Mouse (Mus musculus): ENCODE data around the gene Nucb1. TPM values are rescaled to one million over a fixed set of nuclear protein-coding genes. Genes with fewer than 3 reads are reported as not detected.

Gene Nucb1
- polyA plus RNA-seq (2015; fragmentation: Nextera tagmentation; extraction: Ambion mirVana): 215 TPM in 2 replicates

GRCm38 (mm10) chr7:45509912-45510787, at the start of gene Nucb1:
TSS of gene Nucb1 (minus strand) at chr7:45510406.
- Histone ChIP-seq H3K27ac (peak within 1 kb of the TSS; percentile 86), H3K36me3 (peaks cover 28% of the 10 kb centered on the region), H3K4me2 (replicated peaks) (peak within 1 kb of the TSS; percentile 96), H3K9ac (peak within 1 kb of the TSS; percentile 87), H3K27me3 (no peaks in the 10 kb centered on the region), H3K9me3 (no peaks in the 10 kb centered on the region), H3K4me3 (peak within 1 kb of the TSS; percentile 65), H3K4me1 (peaks cover 23% of the 10 kb centered on the region)
- WGBS: 1% methylated on average over 44 of the region's 44 CpGs
- peak; percentile 91 for ATAC-seq (ENCODE audit: low FRiP score, low read depth)

- Histone ChIP-seq H3K4me2 (replicated peaks) (no peak overlapping the region), H3K4me3 (no peak overlapping the region), H3K27ac (no peak overlapping the region), H3K36me3 (no peaks in the 10 kb centered on the region), H3K9ac (no peak overlapping the region), H3K4me1 (peaks cover 13% of the 10 kb centered on the region; the same call in 1 of the 2 replicates), H3K27me3 (no peaks in the 10 kb centered on the region), H3K9me3 (no peaks in the 10 kb centered on the region)
- no peak for ATAC-seq (ENCODE audit: low FRiP score, low read depth)
- 52% methylated on average over 6 of the region's 6 CpGs for WGBS
Observed at GRCm38 (mm10) chr7:45558907-45559306, 48.7 kb upstream of the Nucb1 start.

GRCm38 (mm10) chr7:45555787-45556186, 45.6 kb upstream of the Nucb1 start:
- H3K4me2 ChIP-seq (replicated peaks): no peak overlapping the region
- no peak overlapping the region for H3K27ac ChIP-seq
- no peak overlapping the region for H3K4me3 ChIP-seq
- ATAC-seq (ENCODE audit: low FRiP score, low read depth): no peak; the same call in 1 of the 2 replicates
- H3K9ac ChIP-seq: no peak overlapping the region
- no peaks in the 10 kb centered on the region for H3K27me3 ChIP-seq
- H3K9me3 ChIP-seq: no peaks in the 10 kb centered on the region
- H3K4me1 ChIP-seq: 0 out of 2 replicates have a peak, but pooled peaks cover under 1% of the 10 kb centered on the region
- 27% methylated on average over 8 of the region's 8 CpGs for WGBS
- H3K36me3 ChIP-seq: no peaks in the 10 kb centered on the region

- ATAC-seq (ENCODE audit: low FRiP score, low read depth): no peak
- WGBS: 26% methylated on average over 8 of the region's 8 CpGs
- 0 out of 2 replicates have a peak within 1 kb of the TSS, but pooled peaks have one; percentile 2 for H3K9ac ChIP-seq
- no peak within 1 kb of the TSS for H3K4me2 ChIP-seq (replicated peaks)
- H3K9me3 ChIP-seq: no peaks in the 10 kb centered on the region
- no peak within 1 kb of the TSS for H3K4me3 ChIP-seq
- H3K36me3 ChIP-seq: no peaks in the 10 kb centered on the region
- H3K27me3 ChIP-seq: no peaks in the 10 kb centered on the region
- no peak within 1 kb of the TSS for H3K27ac ChIP-seq
- no peaks in the 10 kb centered on the region for H3K4me1 ChIP-seq
Observed at GRCm38 (mm10) chr7:45554744-45555143, 44.5 kb upstream of the Nucb1 start, which contains the start of gene Hsd17b14. TSS of gene Hsd17b14 (plus strand) at chr7:45554893.

- Histone ChIP-seq H3K9me3 (no peaks in the 10 kb centered on the region), H3K4me1 (no peaks in the 10 kb centered on the region), H3K27ac (no peak overlapping the region), H3K4me2 (replicated peaks) (no peak overlapping the region), H3K9ac (no peak overlapping the region), H3K27me3 (no peaks in the 10 kb centered on the region), H3K4me3 (no peak overlapping the region), H3K36me3 (no peaks in the 10 kb centered on the region)
- whole genome bisulfite sequencing: 94% methylated on average over 2 of the region's 2 CpGs
- ATAC-seq (ENCODE audit: low FRiP score, low read depth): no peak
Observed at GRCm38 (mm10) chr7:45553990-45554389, 43.8 kb upstream of the Nucb1 start.

- H3K4me1 ChIP-seq: no peaks in the 10 kb centered on the region
- no peak overlapping the region for H3K9ac ChIP-seq
- ATAC-seq (ENCODE audit: low FRiP score, low read depth): no peak
- no peak overlapping the region for H3K27ac ChIP-seq
- H3K27me3 ChIP-seq: no peaks in the 10 kb centered on the region
- WGBS: 55% methylated on average over 8 of the region's 8 CpGs
- H3K4me3 ChIP-seq: no peak overlapping the region
- no peaks in the 10 kb centered on the region for H3K36me3 ChIP-seq
- H3K4me2 ChIP-seq (replicated peaks): no peak overlapping the region
- no peaks in the 10 kb centered on the region for H3K9me3 ChIP-seq
Observed at GRCm38 (mm10) chr7:45553519-45553918, 43.3 kb upstream of the Nucb1 start.

- no peak overlapping the region for H3K9ac ChIP-seq
- ATAC-seq (ENCODE audit: low FRiP score, low read depth): no peak
- H3K4me2 ChIP-seq (replicated peaks): no peak overlapping the region
- H3K27me3 ChIP-seq: no peaks in the 10 kb centered on the region
- H3K4me3 ChIP-seq: no peak overlapping the region
- no peaks in the 10 kb centered on the region for H3K9me3 ChIP-seq
- H3K27ac ChIP-seq: no peak overlapping the region
- WGBS: 80% methylated on average over 8 of the region's 8 CpGs
- H3K36me3 ChIP-seq: no peaks in the 10 kb centered on the region
- no peaks in the 10 kb centered on the region for H3K4me1 ChIP-seq
Observed at GRCm38 (mm10) chr7:45551512-45551883, 41.3 kb upstream of the Nucb1 start.

- ATAC-seq (ENCODE audit: low FRiP score, low read depth): no peak
- WGBS: 78% methylated on average over 11 of the region's 11 CpGs
Observed at GRCm38 (mm10) chr7:45550821-45551511, 40.8 kb upstream of the Nucb1 start.

GRCm38 (mm10) chr7:45549641-45550436, 39.6 kb upstream of the Nucb1 start:
- Histone ChIP-seq H3K4me1 (no peaks in the 10 kb centered on the region), H3K27me3 (no peaks in the 10 kb centered on the region), H3K36me3 (no peaks in the 10 kb centered on the region), H3K9ac (peak overlapping the region; percentile 8; the same call in 1 of the 2 replicates), H3K27ac (no peak overlapping the region), H3K4me3 (no peak overlapping the region), H3K4me2 (replicated peaks) (no peak overlapping the region), H3K9me3 (no peaks in the 10 kb centered on the region)
- ATAC-seq (ENCODE audit: low FRiP score, low read depth): no peak
- WGBS: 87% methylated on average over 16 of the region's 16 CpGs

More at GRCm38 (mm10) chr7:45550821-45551511, 40.8 kb upstream of the Nucb1 start:
- H3K36me3 ChIP-seq: no peaks in the 10 kb centered on the region
- no peak overlapping the region for H3K27ac ChIP-seq
- no peak overlapping the region for H3K4me2 ChIP-seq (replicated peaks)
- H3K9me3 ChIP-seq: no peaks in the 10 kb centered on the region
- H3K4me1 ChIP-seq: no peaks in the 10 kb centered on the region
- no peak overlapping the region for H3K9ac ChIP-seq
- H3K4me3 ChIP-seq: no peak overlapping the region
- H3K27me3 ChIP-seq: no peaks in the 10 kb centered on the region

- WGBS: 97% methylated on average over 1 of the region's 1 CpGs
- no peaks in the 10 kb centered on the region for H3K4me1 ChIP-seq
- no peak overlapping the region for H3K4me3 ChIP-seq
- no peak overlapping the region for H3K9ac ChIP-seq
- H3K27me3 ChIP-seq: no peaks in the 10 kb centered on the region
- H3K4me2 ChIP-seq (replicated peaks): no peak overlapping the region
- no peak overlapping the region for H3K27ac ChIP-seq
- H3K36me3 ChIP-seq: no peaks in the 10 kb centered on the region
- no peak for ATAC-seq (ENCODE audit: low FRiP score, low read depth)
- no peaks in the 10 kb centered on the region for H3K9me3 ChIP-seq
Observed at GRCm38 (mm10) chr7:45544525-45544924, 34.3 kb upstream of the Nucb1 start.

- no peaks in the 10 kb centered on the region for H3K9me3 ChIP-seq
- H3K4me2 ChIP-seq (replicated peaks): no peak overlapping the region
- no peaks in the 10 kb centered on the region for H3K36me3 ChIP-seq
- peaks cover 10% of the 10 kb centered on the region for H3K4me1 ChIP-seq
- no peak for ATAC-seq (ENCODE audit: low FRiP score, low read depth)
- no peak overlapping the region for H3K9ac ChIP-seq
- WGBS: 39% methylated on average over 2 of the region's 2 CpGs
- H3K27ac ChIP-seq: no peak overlapping the region
- no peak overlapping the region for H3K4me3 ChIP-seq
- H3K27me3 ChIP-seq: no peaks in the 10 kb centered on the region
Observed at GRCm38 (mm10) chr7:45540213-45540612, 30.0 kb upstream of the Nucb1 start.

All from limb, embryonic 13.5 days (tissue).